Comparison of ENCODE assay signal across 8 mouse cellular contexts in genomic region chr11:60953803-60954202, GRCm38 (mm10). TPM values are rescaled to one million over a fixed set of nuclear protein-coding genes. Genes with fewer than 3 reads are reported as not detected.
A peak's percentile ranks its signal among the peaks of the same experiment; 100 is the strongest.
DNase-seq lines count a peak whose midpoint lies in the region; ATAC-seq and TF ChIP-seq lines count a peak whose summit lies in the region.

No protein-coding gene starts in this region.

- no peaks in the 10 kb centered on the region for H3K4me1 ChIP-seq in embryonic facial prominence, embryonic 11.5 days (ENCODE audit: control insufficient read depth, insufficient read depth, low read length)
- H3K4me1 ChIP-seq in midbrain, embryonic 12.5 days, result peaks cover 5% of the 10 kb centered on the region; the same call in 1 of the 2 replicates
- H3K4me1 ChIP-seq in small intestine, adult 2 months (ENCODE audit: control insufficient read depth, insufficient read depth, insufficient read length, low read length), result no peaks in the 10 kb centered on the region

- no peak for TF ChIP-seq POLR2A in small intestine, adult 2 months (IDR thresholded peaks at IDR 0.05; ENCODE audit: low read depth, low read length)

- no peak overlapping the region for H3K27ac ChIP-seq in embryonic facial prominence, embryonic 11.5 days (replicated peaks; ENCODE audit: low read depth, low read length)
- H3K27ac ChIP-seq in midbrain, embryonic 12.5 days (replicated peaks), result no peak overlapping the region
- H3K27ac ChIP-seq in small intestine, adult 2 months (ENCODE audit: insufficient read depth, low read depth, low read length), result no peak overlapping the region

- WGBS in embryonic facial prominence, embryonic 11.5 days, result 7% methylated on average over 15 of the region's 15 CpGs
- WGBS in midbrain, embryonic 12.5 days, result 9% methylated on average over 15 of the region's 15 CpGs
- 8% methylated on average over 15 of the region's 15 CpGs for WGBS in small intestine, adult 2 months

- H3K36me3 ChIP-seq in embryonic facial prominence, embryonic 11.5 days (replicated peaks; ENCODE audit: control insufficient read depth, insufficient read depth, low read depth, low read length), result no peaks in the 10 kb centered on the region
- peaks cover 28% of the 10 kb centered on the region for H3K36me3 ChIP-seq in midbrain, embryonic 12.5 days
- peaks cover 24% of the 10 kb centered on the region for H3K36me3 ChIP-seq in small intestine, adult 2 months (ENCODE audit: control insufficient read depth, insufficient read depth, low read length)

- ATAC-seq in embryonic facial prominence, embryonic 11.5 days (replicated peaks; ENCODE audit: insufficient number of reproducible peaks, low FRiP score, low TSS enrichment, low read depth), result peak; percentile 87
- ATAC-seq in midbrain, embryonic 12.5 days (ENCODE audit: low FRiP score, low read depth), result peak; percentile 88
- ATAC-seq in activated CD4-positive, CD25-positive, alpha-beta regulatory T cell, adult 4 months, result no peak

- peak; percentile 91 for DNase-seq in adrenal gland, postnatal 25 days
- DNase-seq in embryonic facial prominence, embryonic 11.5 days (ENCODE audit: low spot score), result peak; percentile 95
- DNase-seq in heart, adult 11 months, result peak; percentile 98
- peak; percentile 90 for DNase-seq in kidney, adult 11 months
- DNase-seq in left cerebral cortex, postnatal 4 days, result peak; percentile 96

- H3K4me2 ChIP-seq in embryonic facial prominence, embryonic 11.5 days (ENCODE audit: low read depth, low read length), result no peak overlapping the region
- peak overlapping the region; percentile 23; the same call in 1 of the 2 replicates for H3K4me2 ChIP-seq in midbrain, embryonic 12.5 days (replicated peaks)

- TF ChIP-seq CTCF in small intestine, adult 2 months (IDR thresholded peaks at IDR 0.05; ENCODE audit: extremely low read depth, insufficient read length, insufficient replicate concordance, low read depth, low read length), result peak; percentile 83

- H3K9me3 ChIP-seq in embryonic facial prominence, embryonic 11.5 days (replicated peaks; ENCODE audit: control insufficient read depth, low read length), result no peaks in the 10 kb centered on the region
- no peaks in the 10 kb centered on the region for H3K9me3 ChIP-seq in midbrain, embryonic 12.5 days

- no peak overlapping the region for H3K9ac ChIP-seq in embryonic facial prominence, embryonic 11.5 days (replicated peaks; ENCODE audit: low read length)
- no peak overlapping the region for H3K9ac ChIP-seq in midbrain, embryonic 12.5 days (replicated peaks)

- no peak overlapping the region for H3K4me3 ChIP-seq in embryonic facial prominence, embryonic 11.5 days (ENCODE audit: low read depth, low read length)
- no peak overlapping the region for H3K4me3 ChIP-seq in midbrain, embryonic 12.5 days
- no peak overlapping the region for H3K4me3 ChIP-seq in small intestine, adult 2 months (ENCODE audit: low read depth, low read length)

- intact Hi-C loops in left cerebral cortex, postnatal 4 days (cut with DNase I), result loop anchor here (5.0 kb wide), 1 partner anchor 138 kb away; no protein-coding TSS in a partner anchor

- H3K27me3 ChIP-seq in embryonic facial prominence, embryonic 11.5 days (ENCODE audit: control insufficient read depth, insufficient read depth, low read length), result no peaks in the 10 kb centered on the region
- H3K27me3 ChIP-seq in midbrain, embryonic 12.5 days, result no peaks in the 10 kb centered on the region
- H3K27me3 ChIP-seq in small intestine, adult 2 months (ENCODE audit: control insufficient read depth, insufficient read depth, low read length), result no peaks in the 10 kb centered on the region

RNA-seq across cellular contexts. Expression of gene Map2k3, which starts 22.0 kb away (rescaled TPM):
- total RNA-seq in adrenal gland, postnatal 25 days (2021), result 128 and 161 TPM in 2 replicates
- polyA plus RNA-seq in embryonic facial prominence, embryonic 11.5 days (2014; fragmentation: Nextera tagmentation; extraction: Ambion mirVana), result 50.4 and 58.1 TPM in 2 replicates
- 10 to 100 TPM; 16.7 to 17.3 TPM for total RNA-seq in left cerebral cortex, postnatal 4 days (2021)
- 39.2 and 41.9 TPM in 2 replicates for polyA plus RNA-seq in midbrain, embryonic 12.5 days (2016; fragmentation: Nextera tagmentation; extraction: Ambion mirVana)
- 71.6 and 98.9 TPM in 2 replicates for polyA plus RNA-seq in small intestine, adult 2 months (2012; rRNA removed)
- polyA plus RNA-seq in activated CD4-positive, CD25-positive, alpha-beta regulatory T cell, adult 4 months (2017; shearing (Covaris generic)), result 10 to 100 TPM; 58.3 to 66.8 TPM

RNA-seq across cellular contexts. Expression of gene Natd1, which starts 39.3 kb away (rescaled TPM):
- total RNA-seq in adrenal gland, postnatal 25 days (2021), result 21.5 and 27.5 TPM in 2 replicates
- polyA plus RNA-seq in embryonic facial prominence, embryonic 11.5 days (2014; fragmentation: Nextera tagmentation; extraction: Ambion mirVana), result 17.8 and 19.3 TPM in 2 replicates
- 10 to 100 TPM; 22.8 to 29.3 TPM for total RNA-seq in left cerebral cortex, postnatal 4 days (2021)
- 24.3 and 27.3 TPM in 2 replicates for polyA plus RNA-seq in midbrain, embryonic 12.5 days (2016; fragmentation: Nextera tagmentation; extraction: Ambion mirVana)
- 7.1 and 13.2 TPM in 2 replicates for polyA plus RNA-seq in small intestine, adult 2 months (2012; rRNA removed)
- 1 to 10 TPM; 5.7 to 6.8 TPM for polyA plus RNA-seq in activated CD4-positive, CD25-positive, alpha-beta regulatory T cell, adult 4 months (2017; shearing (Covaris generic))
